12 mouse cellular contexts compared by ENCODE assay signal in genomic region chr11:114536616-114537493, GRCm38 (mm10).
DNase-seq lines count a peak whose midpoint lies in the region; ATAC-seq and TF ChIP-seq lines count a peak whose summit lies in the region.
"Had no signal": no experiment of that assay in that cellular context is flagged by ENCODE, and none has a peak within 500 bp of the region (broad histone marks: within the 10 kb centered on the region; RNA-seq: fewer than 3 reads in every experiment).

No protein-coding gene starts in this region.

- no peaks in the 10 kb centered on the region; the same call in 1 of the 2 replicates for H3K27me3 ChIP-seq in forebrain, embryonic 12.5 days
- H3K27me3 ChIP-seq in neural tube, embryonic 14.5 days (ENCODE audit: control insufficient read depth, insufficient read depth, low read length): no peaks in the 10 kb centered on the region
- H3K27me3 ChIP-seq in stomach, postnatal 0 days (ENCODE audit: control insufficient read depth, insufficient read depth, low read length): no peaks in the 10 kb centered on the region

- H3K4me2 ChIP-seq in forebrain, embryonic 12.5 days: peak overlapping the region; percentile 13; the same call in 1 of the 2 replicates
- no peak overlapping the region for H3K4me2 ChIP-seq in neural tube, embryonic 14.5 days (ENCODE audit: low read depth, low read length)
- no peak overlapping the region for H3K4me2 ChIP-seq in stomach, postnatal 0 days (replicated peaks; ENCODE audit: low read depth)

- no peak for TF ChIP-seq EP300 in stomach, postnatal 0 days (optimal IDR thresholded peaks at IDR 0.05)

- no peak overlapping the region for H3K4me3 ChIP-seq in forebrain, embryonic 12.5 days (replicated peaks)
- H3K4me3 ChIP-seq in neural tube, embryonic 14.5 days (ENCODE audit: low read depth, low read length): no peak overlapping the region
- no peak overlapping the region for H3K4me3 ChIP-seq in stomach, postnatal 0 days (ENCODE audit: low read depth, low read length)

- no peak for TF ChIP-seq CTCF in stomach, postnatal 0 days (IDR thresholded peaks at IDR 0.05; ENCODE audit: low read depth)

- H3K27ac ChIP-seq in forebrain, embryonic 12.5 days: peak overlapping the region; percentile 77
- 0 out of 2 replicates have a peak overlapping the region, but pooled peaks have one; percentile 39 for H3K27ac ChIP-seq in neural tube, embryonic 14.5 days (ENCODE audit: low read depth, low read length)
- no peak overlapping the region for H3K27ac ChIP-seq in stomach, postnatal 0 days (replicated peaks)

- intact Hi-C loops in left cerebral cortex, postnatal 14 days (cut with DNase I): no loop called here

- 18% methylated on average over 13 of the region's 13 CpGs for WGBS in forebrain, embryonic 12.5 days
- 13% methylated on average over 13 of the region's 13 CpGs for WGBS in neural tube, embryonic 14.5 days
- WGBS in stomach, postnatal 0 days: 21% methylated on average over 13 of the region's 13 CpGs

- peaks cover 38% of the 10 kb centered on the region for H3K4me1 ChIP-seq in forebrain, embryonic 12.5 days
- peaks cover 13% of the 10 kb centered on the region for H3K4me1 ChIP-seq in neural tube, embryonic 14.5 days (ENCODE audit: control insufficient read depth, insufficient read depth, low read length)
- H3K4me1 ChIP-seq in stomach, postnatal 0 days (replicated peaks; ENCODE audit: control insufficient read depth, insufficient read depth): no peaks in the 10 kb centered on the region

- no peaks in the 10 kb centered on the region for H3K36me3 ChIP-seq in forebrain, embryonic 12.5 days (replicated peaks)
- H3K36me3 ChIP-seq in neural tube, embryonic 14.5 days (ENCODE audit: control insufficient read depth, insufficient read depth, low read length): no peaks in the 10 kb centered on the region
- H3K36me3 ChIP-seq in stomach, postnatal 0 days (ENCODE audit: control insufficient read depth, insufficient read depth, low read length): no peaks in the 10 kb centered on the region

- DNase-seq in left cerebral cortex, postnatal 14 days (ENCODE audit: low spot score in 2 of 2): peak; percentile 19 to 34
- DNase-seq in left cerebral cortex, adult 9 months (ENCODE audit: low spot score in 2 of 2): no peak
- DNase-seq in layer of hippocampus, postnatal 14 days (ENCODE audit: low spot score in 2 of 2): peak; percentile 69 to 76
- DNase-seq in stomach, postnatal 0 days (ENCODE audit: low spot score): no peak
- DNase-seq in ovary, postnatal 36 days (ENCODE audit: low spot score): no peak
- DNase-seq in urinary bladder, postnatal 14 days (ENCODE audit: low spot score): no peak
- DNase-seq: cerebellum, postnatal 25 days; heart, adult 18-20 months; heart, postnatal 4 days; kidney, postnatal 14 days had no signal

- H3K9me3 ChIP-seq in forebrain, embryonic 12.5 days: peaks cover 5% of the 10 kb centered on the region; the same call in 1 of the 2 replicates
- no peaks in the 10 kb centered on the region for H3K9me3 ChIP-seq in neural tube, embryonic 14.5 days (ENCODE audit: control insufficient read depth, low read length)
- H3K9me3 ChIP-seq in stomach, postnatal 0 days (ENCODE audit: control insufficient read depth, low read length): no peaks in the 10 kb centered on the region

- ATAC-seq in forebrain, embryonic 12.5 days (ENCODE audit: low FRiP score): peak; percentile 68
- ATAC-seq in neural tube, embryonic 14.5 days (ENCODE audit: low read depth): no peak; the same call in 1 of the 2 replicates
- ATAC-seq in stomach, postnatal 0 days (ENCODE audit: low FRiP score, low TSS enrichment): no peak

- H3K9ac ChIP-seq in forebrain, embryonic 12.5 days: no peak overlapping the region
- H3K9ac ChIP-seq in neural tube, embryonic 14.5 days (replicated peaks; ENCODE audit: low read depth, low read length): no peak overlapping the region
- H3K9ac ChIP-seq in stomach, postnatal 0 days (ENCODE audit: low read length): no peak overlapping the region

Comparison
In these comparisons a context has a peak if more than half of its experiments do, and no peak if none do; other contexts are left out.
1. DNase-seq: peak in left cerebral cortex, postnatal 14 days (2 of 2) and layer of hippocampus, postnatal 14 days (2 of 2); none in left cerebral cortex, adult 9 months (0 of 2), stomach, postnatal 0 days (single experiment), ovary, postnatal 36 days (single experiment) and urinary bladder, postnatal 14 days (single experiment).